Mouse (Mus musculus) neural tube, postnatal 0 days (tissue): Measurements from ENCODE around the gene Zcchc8. TPM values are rescaled to one million over a fixed set of nuclear protein-coding genes. Genes with fewer than 3 reads are reported as not detected.

Source experiments
- polyA plus RNA-seq: library from polyadenylated mRNA; unstranded; fragments of >200 nt; fragmentation: Nextera tagmentation; extraction: Ambion mirVana; gene quantifications from 2 replicates; pipeline ENCODE4 v1.2.1, GENCODE M21; 2015

Gene Zcchc8
- polyA plus RNA-seq: 40.5 and 43.8 TPM in 2 replicates

GRCm38 (mm10) chr5:123720328-123721311 is at the start of gene Zcchc8:
TSS of gene Zcchc8 (minus strand) at chr5:123721100.

GRCm38 (mm10) chr5:123749065-123750064 is 28.5 kb upstream of the Zcchc8 start, which contains the start of the genes Rsrc2 and Kntc1:
TSS of gene Rsrc2 (minus strand) at chr5:123749414.
TSS of gene Kntc1 (plus strand) at chr5:123749716.

DNA sequence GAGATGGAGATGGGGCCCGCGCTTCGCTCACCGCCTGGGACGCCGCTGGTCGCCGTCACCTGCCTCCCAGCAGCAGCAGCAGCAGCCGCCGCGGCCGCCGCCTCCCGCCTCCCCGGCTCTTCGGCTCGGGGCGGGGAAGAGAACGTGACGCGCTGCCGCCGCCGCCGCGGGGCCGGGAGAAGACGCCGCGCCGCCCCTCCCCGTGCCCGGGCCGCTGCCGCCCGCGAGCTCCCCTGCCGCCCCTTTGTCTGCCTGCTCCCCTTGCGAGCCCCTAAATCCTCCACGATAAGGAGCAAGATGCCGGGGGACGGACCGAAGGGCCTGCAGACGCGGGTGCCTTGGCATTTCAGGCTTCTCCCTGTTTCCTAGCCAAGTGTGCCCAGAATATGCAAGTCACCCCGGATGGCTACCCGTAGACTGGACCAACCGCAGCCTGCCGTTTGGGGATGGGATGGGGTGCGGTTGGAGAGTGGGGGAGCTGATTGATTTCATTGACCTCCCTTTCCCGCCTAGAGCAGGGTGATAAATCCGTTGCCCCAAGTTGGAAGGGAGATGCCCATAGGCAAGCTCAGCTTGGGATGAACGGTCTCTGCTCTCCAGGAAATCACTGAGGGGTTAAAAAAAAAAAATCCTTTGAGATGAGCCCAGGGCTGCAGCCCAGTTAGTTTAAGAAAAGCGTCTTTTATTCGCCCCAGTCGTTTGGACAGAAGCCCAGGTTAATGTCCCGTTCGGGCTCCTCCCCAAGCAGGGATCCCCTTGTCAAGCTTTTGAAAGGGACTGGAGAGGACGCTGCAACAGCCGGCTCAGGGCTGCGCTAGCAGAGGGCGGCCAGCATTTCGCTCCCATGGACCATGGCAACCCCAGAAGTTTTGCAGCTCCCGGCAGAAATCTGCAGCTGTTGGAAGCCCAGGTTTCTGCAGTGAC is 36.4 kb downstream of the Zcchc8 start, which contains the start of gene Clip1:
Gene Clip1 (minus strand): TSS at position 398 of the 924 bp plus-strand sequence.

Other genes with a start within 250 kb of the Zcchc8 start
- 1.3 and 1.6 TPM in 2 replicates for gene Lrrc43, start 231.8 kb downstream of the Zcchc8 start, polyA plus RNA-seq
- not detected in 2 replicates for gene Il31, start 231.6 kb downstream of the Zcchc8 start, polyA plus RNA-seq
- 1.1 and 1.6 TPM in 2 replicates for gene B3gnt4, start 210.6 kb downstream of the Zcchc8 start, polyA plus RNA-seq
- 87.9 and 97.2 TPM in 2 replicates for gene Diablo, start 196.9 kb downstream of the Zcchc8 start, polyA plus RNA-seq
- 0.28 and 2.2 TPM in 2 replicates for gene Gm49027, start 195.6 kb downstream of the Zcchc8 start, polyA plus RNA-seq
- 26.4 and 29.9 TPM in 2 replicates for gene Vps33a, start 148.1 kb downstream of the Zcchc8 start, polyA plus RNA-seq
- 66.6 and 76.1 TPM in 2 replicates for gene Clip1, start 36.5 kb downstream of the Zcchc8 start, polyA plus RNA-seq
- 104 TPM in 2 replicates for gene Rsrc2, start 28.3 kb upstream of the Zcchc8 start, polyA plus RNA-seq
- gene Kntc1, start 28.6 kb upstream of the Zcchc8 start, polyA plus RNA-seq: 3.9 TPM in 2 replicates
- not detected in 2 replicates for gene Hcar2, start 144.4 kb upstream of the Zcchc8 start, polyA plus RNA-seq
- 0.82 and 1.3 TPM in 2 replicates for gene Hcar1, start 158.9 kb upstream of the Zcchc8 start, polyA plus RNA-seq
- gene Denr, start 186.1 kb upstream of the Zcchc8 start, polyA plus RNA-seq: 111 and 119 TPM in 2 replicates
- 3.5 and 4.5 TPM in 2 replicates for gene Gm43518, start 206.3 kb upstream of the Zcchc8 start, polyA plus RNA-seq
- gene Ccdc62, start 209.6 kb upstream of the Zcchc8 start, polyA plus RNA-seq: 2.1 and 3.3 TPM in 2 replicates